9 mouse cellular contexts compared by ENCODE assay signal in the genomic region with DNA sequence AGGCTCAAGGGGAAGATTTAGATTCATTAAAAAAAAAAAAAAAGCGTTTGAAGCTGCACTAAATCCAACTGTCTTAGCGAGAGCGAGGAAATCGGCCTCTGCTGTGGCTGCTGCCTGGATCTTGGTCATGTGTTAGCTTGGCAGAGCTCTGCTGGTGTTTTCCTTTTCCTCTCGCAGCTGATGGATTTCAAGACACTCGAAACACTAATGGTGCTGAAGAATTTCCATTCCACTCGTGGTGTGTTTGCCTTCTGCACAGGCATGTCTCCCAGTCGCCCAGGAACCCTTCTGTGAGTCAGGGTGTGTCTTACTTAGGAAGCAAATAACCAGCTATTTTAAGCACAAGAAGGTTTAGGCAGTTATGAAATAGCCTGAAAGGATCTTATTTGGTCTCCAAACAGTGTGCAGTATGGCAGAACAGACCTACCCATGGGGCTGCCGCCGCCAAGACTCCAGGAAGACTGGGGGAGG. TPM values are rescaled to one million over a fixed set of nuclear protein-coding genes. Genes with fewer than 3 reads are reported as not detected.
A peak's percentile ranks its signal among the peaks of the same experiment; 100 is the strongest.
DNase-seq lines count a peak whose midpoint lies in the region; ATAC-seq and TF ChIP-seq lines count a peak whose summit lies in the region.
"Had no signal": no experiment of that assay in that cellular context is flagged by ENCODE, and none has a peak within 500 bp of the region (broad histone marks: within the 10 kb centered on the region; RNA-seq: fewer than 3 reads in every experiment).

No protein-coding gene starts in this region.

- peaks cover 4% of the 10 kb centered on the region; the same call in 1 of the 2 replicates for H3K4me1 ChIP-seq in cortical plate, adult 2 months (ENCODE audit: control insufficient read depth, insufficient read depth, low read length)
- H3K4me1 ChIP-seq in hindbrain, embryonic 15.5 days (replicated peaks), result peaks cover 14% of the 10 kb centered on the region
- H3K4me1 ChIP-seq in lung, adult 2 months (ENCODE audit: control insufficient read depth, insufficient read depth, low read length), result peaks cover 6% of the 10 kb centered on the region

- ATAC-seq in hindbrain, embryonic 15.5 days (ENCODE audit: low FRiP score, low read depth), result peak; percentile 60
- no peak for ATAC-seq in erythroid progenitor cell, adult 5-6 weeks (replicated peaks; ENCODE audit: low FRiP score, poor library complexity, severe bottlenecking)

- no peak overlapping the region; the same call in 1 of the 2 replicates for H3K4me2 ChIP-seq in hindbrain, embryonic 15.5 days

- H3K9ac ChIP-seq in hindbrain, embryonic 15.5 days, result no peak overlapping the region

- no peaks in the 10 kb centered on the region for H3K36me3 ChIP-seq in hindbrain, embryonic 15.5 days

- no peaks in the 10 kb centered on the region for H3K27me3 ChIP-seq in hindbrain, embryonic 15.5 days

- no peak for TF ChIP-seq CTCF in cortical plate, adult 2 months (IDR thresholded peaks at IDR 0.05; ENCODE audit: extremely low read depth, insufficient read depth, low read length)
- TF ChIP-seq CTCF in lung, adult 2 months (IDR thresholded peaks at IDR 0.05; ENCODE audit: insufficient read depth, low read length), result no peak

- no peaks in the 10 kb centered on the region for H3K9me3 ChIP-seq in hindbrain, embryonic 15.5 days

- DNase-seq in layer of hippocampus, adult 11-12 months (ENCODE audit: low spot score), result peak; percentile 50
- no peak for DNase-seq in layer of hippocampus, postnatal 25 days (ENCODE audit: extremely low spot score in 1 of 2, low spot score in 1 of 2)
- DNase-seq in lung, adult 2 months, result peak; percentile 63
- peak; percentile 75 for DNase-seq in right cerebral cortex, adult 18-20 months
- DNase-seq in thymus, postnatal 10 days (ENCODE audit: low spot score in 2 of 2), result no peak

- peak overlapping the region; percentile 85 for H3K27ac ChIP-seq in cortical plate, adult 2 months (ENCODE audit: insufficient read depth, low read length)
- H3K27ac ChIP-seq in hindbrain, embryonic 15.5 days (replicated peaks), result peak overlapping the region; percentile 71

- no peak overlapping the region for H3K4me3 ChIP-seq in cortical plate, adult 2 months (ENCODE audit: insufficient read depth, low read length)
- no peak overlapping the region for H3K4me3 ChIP-seq in hindbrain, embryonic 15.5 days
- H3K4me3 ChIP-seq in lung, adult 2 months (replicated peaks; ENCODE audit: extremely low read depth, low read depth, low read length), result no peak overlapping the region

- 38% methylated on average over 10 of the region's 10 CpGs for WGBS in hindbrain, embryonic 15.5 days
- 37% methylated on average over 10 of the region's 10 CpGs for WGBS in lung, adult 2 months

- peak; percentile 48 for TF ChIP-seq POLR2A in cortical plate, adult 2 months (IDR thresholded peaks at IDR 0.05; ENCODE audit: extremely low read depth, insufficient read depth, low read length)
- no peak for TF ChIP-seq POLR2A in lung, adult 2 months (IDR thresholded peaks at IDR 0.05; ENCODE audit: borderline replicate concordance, extremely low read depth, low read depth, low read length)

RNA-seq across cellular contexts. Expression of gene Txndc2, which starts 1.1 kb away (rescaled TPM):
- not detected for total RNA-seq in layer of hippocampus, postnatal 25 days (2021)
- polyA plus RNA-seq in cortical plate, adult 2 months (2012; rRNA removed), result 0.15 TPM in 1 of 2 replicates, not detected in the other
- 0.13 TPM in 1 of 2 replicates, not detected in the other for polyA plus RNA-seq in hindbrain, embryonic 15.5 days (2015; fragmentation: Nextera tagmentation; extraction: Ambion mirVana)
- 0.06 and 0.09 TPM in 2 replicates for polyA plus RNA-seq in lung, adult 2 months (2012; rRNA removed)
- not detected in 2 replicates for total RNA-seq in erythroid progenitor cell, adult 5-6 weeks (2015; ENCODE audit: low replicate concordance)
- total RNA-seq in erythroid progenitor cell, adult 5-6 weeks (2017; ENCODE audit: low replicate concordance), result not detected in 2 replicates
- polyA plus RNA-seq: large intestine, adult 2 months had no signal

RNA-seq across cellular contexts. Expression of gene Vapa, which starts 29.7 kb away (rescaled TPM):
- 100 to 1,000 TPM; 132 to 153 TPM for total RNA-seq in layer of hippocampus, postnatal 25 days (2021)
- polyA plus RNA-seq in cortical plate, adult 2 months (2012; rRNA removed), result 84.1 and 87.5 TPM in 2 replicates
- polyA plus RNA-seq in hindbrain, embryonic 15.5 days (2015; fragmentation: Nextera tagmentation; extraction: Ambion mirVana), result 264 and 270 TPM in 2 replicates
- 40.3 and 68.3 TPM in 2 replicates for polyA plus RNA-seq in lung, adult 2 months (2012; rRNA removed)
- total RNA-seq in erythroid progenitor cell, adult 5-6 weeks (2015; ENCODE audit: low replicate concordance), result 39.3 and 51.6 TPM in 2 replicates
- total RNA-seq in erythroid progenitor cell, adult 5-6 weeks (2017; ENCODE audit: low replicate concordance), result 30.6 and 32.3 TPM in 2 replicates

Comparison
In these comparisons a context has a peak if more than half of its experiments do, and no peak if none do; other contexts are left out.
1. DNase-seq: peak in layer of hippocampus, adult 11-12 months (single experiment), lung, adult 2 months (single experiment) and right cerebral cortex, adult 18-20 months (single experiment); none in layer of hippocampus, postnatal 25 days (0 of 2) and thymus, postnatal 10 days (0 of 2).